Mouse (Mus musculus) hematopoietic multipotent progenitor cell, adult 10-12 weeks (in vitro differentiated cells): Measurements from ENCODE around the gene Cdkn2a. TPM values are rescaled to one million over a fixed set of nuclear protein-coding genes. Genes with fewer than 3 reads are reported as not detected.

ENCODE experiments used
- polyA plus RNA-seq: library from polyadenylated mRNA; stranded (reverse); fragments of >175 nt; gene quantifications from 2 replicates; pipeline ENCODE4 v1.2.3, GENCODE M21; 2012; ENCODE audit warnings: low replicate concordance

Cdkn2a gene
- polyA plus RNA-seq, result 3.2 and 3.4 TPM in 2 replicates

DNA sequence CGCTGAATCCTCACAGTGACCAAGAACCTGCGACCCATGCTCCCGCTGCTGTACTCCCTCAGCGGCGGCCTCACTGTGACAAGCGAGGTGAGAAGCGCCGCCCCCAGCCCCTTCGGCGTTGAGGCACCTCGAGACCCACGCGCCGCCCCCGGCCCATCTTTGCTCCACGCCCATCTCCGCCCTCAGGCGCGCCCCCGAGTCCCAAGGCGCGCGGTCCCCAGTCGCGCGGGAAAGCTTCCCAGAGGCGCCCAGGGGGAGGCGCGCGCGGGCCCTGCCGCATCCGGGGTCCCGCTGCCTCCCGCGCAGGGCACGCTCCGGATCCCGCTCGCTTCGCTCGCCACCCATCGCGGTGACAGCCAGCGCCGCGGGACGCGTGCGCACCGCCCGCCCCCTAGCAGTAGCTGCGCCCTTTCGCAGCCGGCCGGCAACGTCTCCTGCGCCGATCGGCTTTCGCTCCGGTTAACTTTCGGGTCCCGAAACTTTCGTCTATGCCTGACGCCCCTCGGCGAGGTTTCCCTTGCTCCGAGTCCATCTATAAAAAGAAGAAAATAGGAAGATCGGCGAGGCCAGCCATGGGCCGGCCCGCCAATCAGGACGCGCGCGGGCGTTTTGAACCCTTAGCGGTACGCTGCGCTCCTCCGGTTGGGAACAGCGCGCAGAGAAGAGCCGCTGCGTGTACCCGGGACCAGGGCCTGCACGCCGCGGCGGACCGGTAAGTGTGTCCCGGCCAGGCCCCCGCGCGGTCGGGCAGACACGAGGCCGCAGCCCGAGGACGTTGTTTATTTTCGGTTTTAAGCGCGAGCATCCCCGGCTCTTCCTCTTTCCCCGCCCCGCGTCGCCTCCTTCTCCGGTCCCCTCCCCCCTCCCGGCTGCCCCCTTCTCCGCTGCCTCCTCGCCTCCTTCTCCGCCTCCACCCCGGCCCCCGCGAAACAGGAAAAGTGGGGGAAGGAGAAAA is at the start of gene Cdkn2a:
Gene Cdkn2a, minus strand, starts transcription at position 168 of the 955 bp plus-strand sequence.

DNA sequence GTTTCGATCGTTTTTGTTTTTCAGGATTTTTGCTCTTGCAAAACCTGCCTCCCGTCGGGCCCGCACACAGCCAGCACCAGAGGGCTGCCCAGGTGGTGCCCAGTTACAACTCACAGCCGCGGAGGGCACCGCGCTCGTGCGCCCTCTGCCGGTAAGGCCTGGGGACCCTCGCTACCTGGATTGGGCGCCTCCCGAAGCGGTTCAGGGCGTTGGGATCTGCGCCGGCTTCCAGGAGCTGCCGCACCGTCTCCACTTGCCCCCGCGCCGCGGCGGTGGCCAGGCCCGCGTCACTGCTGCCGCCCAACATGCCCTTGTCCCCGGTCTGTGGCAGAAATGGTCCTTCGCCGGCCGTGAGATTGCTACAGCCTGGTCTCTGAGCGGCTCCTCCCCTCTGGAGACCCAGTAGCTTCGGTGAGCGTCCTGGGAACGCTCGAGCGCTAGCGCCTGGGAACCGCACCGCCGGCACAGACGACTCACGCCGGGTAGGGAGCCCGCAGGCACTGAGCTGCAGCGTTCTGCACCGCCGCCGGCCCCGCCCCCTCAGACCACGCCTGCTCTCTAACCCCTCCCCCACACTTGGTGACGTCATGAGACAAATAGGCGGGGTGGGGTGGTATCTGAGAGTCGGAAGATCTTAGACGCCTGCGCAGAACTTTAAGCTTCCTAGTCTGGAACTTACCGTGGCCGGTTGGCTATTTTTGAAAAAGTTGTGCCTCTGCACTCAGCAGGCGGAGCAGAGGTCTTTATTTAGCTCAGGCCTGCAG is 16.2 kb upstream of the Cdkn2a start, which contains the start of gene Cdkn2b:
Gene Cdkn2b, minus strand, starts transcription at position 549 of the 764 bp plus-strand sequence.

Other genes with a start within 250 kb of the Cdkn2a start
- 2.6 and 4.4 TPM in 2 replicates for gene Mtap, start 157.5 kb downstream of the Cdkn2a start, polyA plus RNA-seq
- 0.85 and 2.6 TPM in 2 replicates for gene Cdkn2b, start 16.4 kb upstream of the Cdkn2a start, polyA plus RNA-seq